Mouse (Mus musculus) bone marrow macrophage, adult 2 months (primary cell): ENCODE measurements at regions not wholly inside any gene's neighbourhood (a gene's known extent, or its start where the extent isn't known, plus 50 kb on each side); places are given as distances from the start of the nearest gene placed in this dataset.

Experiments used
- CTCF ChIP-seq: IDR thresholded peaks from 2 replicates; pipeline ENCODE4 v1.5.1; 2012; ENCODE audit warnings: low read depth, mild to moderate bottlenecking, low read length, moderate library complexity
- POLR2A ChIP-seq: IDR thresholded peaks from 2 replicates; pipeline ENCODE4 v1.6.1; 2012; ENCODE audit warnings: mild to moderate bottlenecking, low read depth, low read length, borderline replicate concordance

DNA sequence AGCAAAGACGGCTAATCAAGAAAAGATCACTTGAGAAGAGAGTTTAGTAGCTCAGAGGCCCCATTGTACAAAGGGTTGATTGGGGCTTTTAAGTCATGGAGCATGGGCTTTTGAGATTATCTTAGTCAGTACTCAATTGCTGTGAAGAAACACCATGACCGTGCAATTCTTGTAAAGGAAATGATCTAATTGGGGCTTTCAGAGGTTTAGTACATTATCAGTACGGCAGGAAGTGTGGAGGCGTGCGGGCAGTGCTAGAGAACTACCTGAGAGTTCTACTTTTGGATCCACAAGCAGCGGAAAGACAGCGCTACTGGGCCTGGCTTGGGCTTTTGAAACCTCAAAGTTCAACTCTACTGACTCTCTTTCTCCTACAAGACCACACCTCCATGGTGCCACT, 1511.2 kb upstream of the Gm6569 start:
- TF ChIP-seq CTCF (no peak), POLR2A (no peak)
